Mouse (Mus musculus): ENCODE measurements around the gene Morn2.
A peak's percentile ranks its signal among the peaks of the same experiment; 100 is the strongest.
"Not testable (repeated sequence)": the region's sequence is repeated elsewhere in the genome, so short reads cannot be mapped to it uniquely, and the experiment has no call there.

The Morn2 gene

DNA sequence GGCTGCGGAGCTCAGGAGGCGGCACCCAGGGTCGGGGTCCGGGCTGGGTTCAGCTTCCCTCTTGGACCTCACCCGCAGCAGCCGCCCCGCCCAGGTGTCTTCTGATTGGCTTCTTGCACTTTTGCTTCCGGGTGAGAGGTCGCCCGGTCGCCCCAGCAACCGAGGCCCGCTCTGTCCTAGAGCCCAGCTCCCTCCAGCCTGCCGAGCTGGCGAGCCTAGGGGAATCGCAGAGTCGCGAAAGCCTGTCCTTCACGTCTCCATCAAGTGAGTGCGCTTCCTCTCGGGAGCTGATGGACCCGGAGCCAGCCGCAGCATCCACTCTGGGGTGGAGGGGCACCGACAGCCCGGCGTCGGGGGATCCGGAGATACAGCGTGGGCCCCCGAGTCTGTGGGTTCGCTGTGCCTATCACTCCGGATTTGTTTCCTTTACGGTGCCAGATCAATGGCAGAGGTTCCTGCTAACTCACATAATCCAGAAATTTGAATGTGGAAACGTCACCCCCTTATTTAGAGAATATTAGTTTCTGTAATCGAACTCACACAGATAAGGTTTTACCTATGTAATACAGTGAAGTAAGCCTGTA is at the start of gene Morn2, which contains the start of gene Dhx57:
TSS of gene Morn2 (plus strand) at position 130 of the 584 bp plus-strand sequence.
TSS of gene Dhx57 (minus strand) at position 403 of the 584 bp plus-strand sequence.
- peak; percentile 94 for DNase-seq (ENCODE audit: low read depth, low spot score)

DNA sequence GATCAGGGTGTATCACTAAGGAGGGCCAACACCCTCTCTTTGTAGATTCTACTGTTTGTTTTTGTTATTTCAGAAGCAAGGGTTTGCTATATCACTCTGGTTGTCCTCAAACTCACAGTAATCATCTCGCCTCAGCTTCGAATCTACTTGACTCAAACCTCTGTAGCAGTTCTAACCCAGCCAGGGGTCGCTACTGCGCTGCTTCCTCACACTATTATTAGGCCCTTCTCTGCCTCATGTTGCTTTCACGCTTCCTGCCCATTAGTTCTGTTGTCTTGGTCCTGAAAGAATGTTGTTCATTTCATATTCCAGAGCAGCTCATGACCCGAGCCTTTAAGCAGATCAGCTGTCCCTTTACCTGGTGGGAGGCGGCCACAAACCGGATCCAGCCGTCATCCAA is 48.4 kb upstream of the Morn2 start:
- DNase-seq (ENCODE audit: low read depth, low spot score) = no peak

GRCm38 (mm10) chr17:80243116-80243515 is 46.9 kb upstream of the Morn2 start:
- DNase-seq (ENCODE audit: low read depth, low spot score) = no peak

GRCm38 (mm10) chr17:80252757-80253525 is 37.1 kb upstream of the Morn2 start:
- DNase-seq (ENCODE audit: low read depth, low spot score) = peak; percentile 37

- DNase-seq (ENCODE audit: low read depth, low spot score) = no peak
Observed at GRCm38 (mm10) chr17:80254421-80254820, 35.6 kb upstream of the Morn2 start.

DNA sequence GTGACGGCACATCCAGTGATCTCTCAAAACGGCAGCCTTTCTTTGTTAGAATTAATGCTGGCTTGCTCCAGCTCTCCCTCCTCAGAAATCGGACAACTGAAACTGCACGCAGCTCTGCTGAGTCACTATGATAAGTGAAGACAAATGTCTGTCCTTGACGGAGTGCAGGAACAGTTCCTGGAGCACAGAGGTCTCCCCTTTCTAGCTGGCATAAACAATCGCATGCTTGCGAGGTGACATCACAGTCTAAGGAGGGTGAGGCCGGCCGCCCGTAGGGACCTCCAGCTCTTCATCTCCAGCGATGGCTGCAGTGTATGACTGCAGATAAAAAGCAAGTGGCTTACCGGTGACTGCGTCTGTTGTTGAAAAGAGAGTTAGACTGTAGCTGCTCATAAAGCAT is 34.8 kb upstream of the Morn2 start:
- peak; percentile 91 for DNase-seq (ENCODE audit: low read depth, low spot score)

DNA sequence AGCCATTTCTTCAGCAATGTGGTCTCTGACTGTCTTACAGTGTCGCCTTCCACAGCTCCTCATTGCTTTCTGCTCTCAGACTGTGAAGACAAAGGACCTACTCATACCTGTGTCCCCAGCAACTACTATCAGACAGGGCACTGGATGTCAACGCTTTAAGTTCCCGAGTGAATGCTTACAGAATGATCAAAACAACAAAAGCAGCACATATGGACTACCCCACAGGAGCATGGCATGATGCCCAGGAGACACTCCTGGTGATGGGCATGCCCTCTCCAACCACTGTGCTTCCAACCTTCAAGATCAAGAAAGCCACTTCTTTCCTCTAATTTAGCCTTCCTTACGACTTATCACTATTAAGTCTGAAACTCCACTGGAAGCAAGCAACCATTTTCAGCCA is 22.9 kb upstream of the Morn2 start:
- no peak for DNase-seq (ENCODE audit: low read depth, low spot score)

GRCm38 (mm10) chr17:80268151-80268550 is 21.9 kb upstream of the Morn2 start:
- no peak for DNase-seq (ENCODE audit: low read depth, low spot score)

- not testable (repeated sequence) for DNase-seq (ENCODE audit: low read depth, low spot score)
Observed at GRCm38 (mm10) chr17:80270622-80271021, 19.4 kb upstream of the Morn2 start.

DNA sequence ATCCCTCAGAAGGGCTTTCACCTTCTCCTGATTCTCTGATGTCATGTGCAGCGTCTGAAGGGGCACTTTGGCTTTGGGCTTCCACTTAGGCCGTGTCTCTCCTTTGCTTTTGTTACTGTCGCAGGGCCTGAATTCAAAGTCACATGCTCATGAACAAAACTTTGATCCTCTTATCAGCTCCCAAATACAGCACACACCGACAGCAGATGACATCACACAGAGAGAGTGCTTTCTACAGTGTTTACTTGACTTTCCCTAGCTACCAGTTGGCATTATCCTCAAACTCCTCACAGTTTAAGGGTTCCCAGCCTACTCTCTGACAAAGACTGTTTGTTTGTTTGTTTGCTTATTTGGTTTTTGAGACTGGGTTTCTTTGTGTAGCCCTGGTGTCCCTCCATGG is 11.7 kb upstream of the Morn2 start:
- no peak for DNase-seq (ENCODE audit: low read depth, low spot score)

GRCm38 (mm10) chr17:80279340-80280070 is 10.5 kb upstream of the Morn2 start:
- no peak for DNase-seq (ENCODE audit: low read depth, low spot score)

DNA sequence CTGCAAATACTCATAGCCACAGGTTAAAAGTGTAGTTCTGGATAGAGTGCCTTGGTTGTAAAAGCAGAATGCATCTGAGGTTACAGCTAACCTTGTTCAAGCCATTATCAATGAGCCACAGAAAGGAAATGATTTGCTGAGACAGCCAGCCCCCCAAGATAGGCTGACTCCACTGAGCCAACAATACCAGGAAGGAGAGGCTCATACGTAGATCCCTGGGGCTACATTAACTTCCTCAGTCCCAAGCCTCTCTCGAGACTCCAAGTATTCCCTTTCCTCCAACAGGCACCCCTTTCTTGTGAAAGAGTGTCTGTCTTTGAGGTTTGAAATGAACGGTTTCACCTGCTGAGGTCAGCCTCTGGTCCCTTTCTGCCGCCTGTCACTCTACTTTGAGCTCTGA is 5.6 kb upstream of the Morn2 start:
- no peak for DNase-seq (ENCODE audit: low read depth, low spot score)

DNA sequence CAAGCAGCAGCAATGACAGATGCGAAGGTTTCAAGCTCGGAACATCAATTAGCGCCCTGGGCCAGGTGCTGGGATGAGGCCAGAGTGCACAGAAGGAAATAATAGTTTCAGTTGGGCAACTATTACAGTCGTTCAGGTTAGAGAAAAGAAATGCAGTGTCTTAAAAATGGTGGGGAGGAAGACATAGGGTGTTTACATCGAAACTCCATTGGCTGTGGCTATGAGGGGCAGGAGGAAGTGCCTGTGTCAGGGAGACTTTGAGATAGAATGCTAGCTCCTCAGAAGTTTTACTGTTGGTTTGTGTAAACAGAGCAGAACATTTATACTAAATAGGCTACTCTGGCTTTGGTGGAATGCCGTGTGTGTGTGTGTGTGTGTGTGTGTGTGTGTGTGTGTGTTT is 2.0 kb upstream of the Morn2 start:
- no peak for DNase-seq (ENCODE audit: low read depth, low spot score)

- no peak for DNase-seq (ENCODE audit: low read depth, low spot score)
Observed at GRCm38 (mm10) chr17:80289280-80290073, 526 bp upstream of the Morn2 start.

DNA sequence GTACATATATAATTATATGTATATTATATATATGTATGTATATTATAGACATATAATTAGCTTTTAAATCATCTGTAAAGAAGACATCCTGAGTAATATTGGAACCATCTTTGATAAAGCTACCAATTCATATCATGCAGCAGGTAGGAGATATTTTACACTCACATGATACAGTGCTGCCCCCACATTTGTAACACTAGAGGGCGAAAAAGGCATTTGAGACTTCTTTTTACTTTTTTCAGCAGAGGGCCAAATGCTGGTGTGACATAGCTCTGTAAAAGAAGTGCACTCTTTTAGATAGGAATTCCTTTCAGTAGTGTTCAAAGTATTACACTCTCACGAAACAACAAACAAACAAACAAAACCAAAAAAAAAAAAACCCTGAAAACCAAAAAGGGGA is 1.1 kb downstream of the Morn2 start:
- no peak for DNase-seq (ENCODE audit: low read depth, low spot score)

DNA sequence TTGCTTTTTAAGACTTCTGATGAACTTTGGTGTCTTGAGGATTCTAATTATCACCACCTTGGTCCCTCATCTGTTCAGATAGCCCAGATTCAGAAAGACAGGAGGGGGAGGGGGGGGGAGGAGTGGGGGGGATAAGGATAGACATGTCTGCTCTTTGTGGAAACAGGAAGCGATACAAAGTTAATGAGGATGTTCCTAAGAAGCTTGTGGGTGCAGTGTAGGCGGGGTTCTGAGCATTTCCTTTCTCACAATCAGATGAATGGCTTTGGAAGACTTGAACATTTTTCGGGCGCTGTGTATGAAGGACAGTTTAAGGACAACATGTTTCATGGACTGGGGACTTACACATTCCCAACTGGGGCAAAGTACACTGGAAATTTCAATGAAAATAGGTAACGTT is 5.3 kb downstream of the Morn2 start:
- DNase-seq (ENCODE audit: low read depth, low spot score) = no peak

GRCm38 (mm10) chr17:80298844-80299243 is 8.8 kb downstream of the Morn2 start:
- no peak for DNase-seq (ENCODE audit: low read depth, low spot score)

DNA sequence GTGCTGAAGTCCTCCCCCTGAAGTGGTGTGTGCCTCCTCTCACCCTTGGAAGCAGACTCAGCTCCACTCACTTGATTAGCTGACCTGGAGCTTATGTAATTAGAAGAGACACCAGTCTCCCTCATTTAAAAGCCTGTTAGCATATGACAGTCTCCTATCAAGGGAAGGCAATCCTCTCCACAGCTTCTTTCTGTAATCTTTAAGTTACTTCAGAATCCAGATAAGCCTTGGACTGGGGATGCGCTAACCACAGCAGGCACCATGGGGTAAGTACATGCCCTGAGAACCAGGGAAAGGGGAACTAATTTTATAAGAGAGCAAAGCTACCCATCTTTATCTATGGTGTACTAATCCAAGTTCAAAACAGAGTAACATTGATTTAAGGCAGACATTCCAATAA is 17.2 kb downstream of the Morn2 start, which contains the start of gene Arhgef33:
TSS of gene Arhgef33 (plus strand) at position 157 of the 400 bp plus-strand sequence.
- DNase-seq (ENCODE audit: low read depth, low spot score) = no peak

GRCm38 (mm10) chr17:80311761-80312160 is 21.8 kb downstream of the Morn2 start:
- DNase-seq (ENCODE audit: low read depth, low spot score) = no peak

DNA sequence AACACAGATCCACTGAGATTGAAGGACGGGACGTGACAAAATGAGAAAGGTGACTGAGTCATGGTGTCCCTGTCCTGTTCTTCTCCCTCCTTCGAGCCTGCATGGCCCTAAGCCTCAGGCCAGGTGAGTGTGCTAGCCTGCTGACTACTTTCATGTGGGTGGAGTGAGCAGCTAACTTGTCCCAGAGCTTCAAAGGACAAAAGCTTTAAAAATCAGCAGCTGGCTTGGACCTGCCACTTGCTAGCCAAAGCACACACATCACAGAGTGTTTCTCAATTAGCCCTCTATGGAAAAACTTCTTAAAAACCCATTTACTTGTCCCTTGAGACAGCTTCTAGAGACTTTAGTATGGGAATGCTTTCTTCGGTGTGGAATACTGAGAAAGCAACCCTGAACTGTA is 22.4 kb downstream of the Morn2 start:
- no peak for DNase-seq (ENCODE audit: low read depth, low spot score)

- DNase-seq (ENCODE audit: low read depth, low spot score) = no peak
Observed at GRCm38 (mm10) chr17:80322228-80322627, 32.2 kb downstream of the Morn2 start.

DNA sequence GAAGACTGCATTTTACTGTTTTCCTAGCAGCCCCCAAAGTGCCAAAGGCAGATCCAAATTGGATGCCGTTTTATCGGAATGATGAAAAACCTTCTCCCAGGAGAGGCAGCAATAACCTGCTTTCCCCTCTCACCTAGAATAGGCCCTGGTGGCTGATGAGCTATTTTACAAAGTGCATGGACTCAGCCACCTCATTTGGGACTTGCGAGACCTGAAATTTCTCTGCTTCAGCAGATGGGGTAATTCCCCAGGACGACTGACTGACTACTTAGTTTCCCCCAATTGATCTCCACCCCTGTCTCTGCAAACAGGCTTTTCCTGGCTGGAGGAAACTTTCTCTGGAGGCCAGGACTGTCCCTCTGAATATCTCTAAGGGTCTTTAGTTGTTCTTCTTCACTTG is 33.0 kb downstream of the Morn2 start:
- no peak for DNase-seq (ENCODE audit: low read depth, low spot score)

Measured in skeletal muscle tissue, adult 2 months (tissue).